Mouse (Mus musculus): ENCODE measurements at regions not wholly inside any gene's neighbourhood (a gene's known extent, or its start where the extent isn't known, plus 50 kb on each side); places are given as distances from the start of the nearest gene placed in this dataset.
"Not testable (repeated sequence)": the region's sequence is repeated elsewhere in the genome, so short reads cannot be mapped to it uniquely, and the experiment has no call there.

GRCm38 (mm10) chr13:58663316-58663715 is 52.6 kb upstream of the Slc28a3 start:
- no peak for DNase-seq (ENCODE audit: low spot score)

DNA sequence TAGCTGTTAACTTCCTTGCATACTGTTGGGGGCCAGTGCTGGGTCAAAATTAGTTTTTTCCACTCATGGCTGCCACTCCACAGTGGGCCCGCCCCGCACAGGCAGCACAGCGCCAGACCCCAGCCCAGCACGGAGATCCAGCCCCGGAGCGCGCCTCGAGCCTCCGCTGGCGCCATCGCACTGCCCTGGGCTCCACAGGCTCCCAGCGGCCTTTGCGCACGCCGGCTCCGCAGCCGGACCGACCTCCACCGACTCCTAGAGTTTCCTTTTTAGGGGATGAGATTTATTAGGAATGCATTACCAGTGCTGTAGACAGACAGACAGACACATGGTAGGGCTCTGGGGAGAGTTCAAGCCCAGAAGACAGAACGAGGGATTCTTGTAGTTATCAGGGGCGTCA is 58.0 kb upstream of the Slc28a3 start:
- no peak for DNase-seq (ENCODE audit: low spot score)

- no peak for DNase-seq (ENCODE audit: low spot score)
These were observed 59.5 kb upstream of the Slc28a3 start for GRCm38 (mm10) chr13:58670206-58670605.

DNA sequence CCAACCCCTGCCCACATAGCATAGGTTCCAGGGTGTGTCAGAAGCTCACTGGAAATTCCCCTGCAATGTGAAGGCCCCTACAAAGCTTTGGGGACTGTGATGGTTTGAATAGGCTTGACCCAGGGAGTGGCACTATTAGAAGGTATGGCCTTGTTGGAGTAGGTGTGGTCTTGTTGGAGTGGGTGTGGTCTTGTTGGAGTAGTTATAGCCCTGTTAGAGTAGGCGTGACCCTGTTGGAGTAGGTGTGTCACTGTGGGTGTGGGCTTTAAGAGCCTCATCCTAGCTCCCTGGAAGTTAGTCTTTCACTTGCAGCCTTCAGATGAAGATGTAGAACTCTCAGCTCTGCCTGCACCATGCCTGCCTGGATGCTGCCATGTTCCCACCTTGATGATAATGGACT is 64.9 kb upstream of the Slc28a3 start:
- not testable (repeated sequence) for DNase-seq (ENCODE audit: low spot score)

DNA sequence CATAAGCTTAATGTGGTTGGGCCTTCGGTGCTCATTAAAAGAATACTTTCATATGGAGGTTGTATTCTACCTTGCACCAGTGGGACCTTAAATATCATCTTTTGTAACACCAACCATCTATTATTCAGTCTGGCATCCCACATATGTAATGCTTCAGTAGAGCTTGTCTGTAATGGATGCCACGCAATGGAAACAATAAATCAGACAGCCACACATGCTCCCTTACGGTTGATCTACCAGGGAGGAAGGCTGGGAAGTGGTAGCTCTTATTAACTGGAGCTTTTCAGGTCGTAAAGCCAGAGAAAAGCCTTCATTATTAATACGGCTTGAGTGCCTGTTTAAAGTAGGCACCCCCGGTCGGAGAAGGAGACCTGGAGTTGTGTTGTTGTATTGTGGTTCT is 66.8 kb upstream of the Slc28a3 start:
- DNase-seq (ENCODE audit: low spot score) = no peak

GRCm38 (mm10) chr13:58679663-58680062 is 69.0 kb upstream of the Slc28a3 start:
- no peak for DNase-seq (ENCODE audit: low spot score)

DNA sequence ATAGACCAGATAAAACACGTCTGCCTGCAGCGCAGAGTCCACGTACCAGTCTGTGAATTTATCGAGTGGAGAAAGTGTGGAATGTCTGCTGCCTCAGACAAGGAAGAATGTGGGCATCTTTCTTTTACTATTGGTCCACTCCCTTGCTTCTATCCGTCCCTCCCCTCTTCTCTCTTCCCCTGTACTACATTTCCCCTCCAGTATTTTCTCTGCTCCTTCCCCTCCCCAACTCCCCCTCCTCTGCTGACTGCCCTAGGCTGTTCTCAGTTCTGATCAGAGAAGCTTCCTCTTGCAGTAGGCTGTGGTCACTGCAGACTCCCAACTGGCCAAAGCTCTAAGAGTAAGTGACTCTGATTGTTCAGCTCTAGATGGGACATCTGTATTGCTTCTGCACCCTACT is 76.1 kb upstream of the Slc28a3 start:
- DNase-seq (ENCODE audit: low spot score) = no peak

DNA sequence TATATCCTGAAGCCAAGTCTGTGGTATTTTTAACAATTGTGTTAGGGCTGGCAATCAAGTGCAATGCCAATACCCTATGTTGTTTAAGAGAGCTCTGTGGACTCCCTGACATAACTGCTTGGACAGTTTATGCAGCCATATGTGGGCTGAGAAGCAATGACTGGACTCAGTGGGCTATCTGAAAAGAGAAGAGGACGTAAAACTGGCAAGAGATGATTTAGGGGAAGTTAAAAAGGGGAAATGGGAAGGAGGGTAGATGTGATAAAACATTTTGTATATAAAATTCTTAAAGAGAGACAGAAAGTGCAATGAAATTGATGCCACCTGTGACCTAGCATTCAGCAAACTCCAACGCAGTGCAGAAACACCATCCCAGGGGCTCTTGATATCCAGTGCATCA is 76.9 kb upstream of the Slc28a3 start:
- no peak for DNase-seq (ENCODE audit: low spot score)

DNA sequence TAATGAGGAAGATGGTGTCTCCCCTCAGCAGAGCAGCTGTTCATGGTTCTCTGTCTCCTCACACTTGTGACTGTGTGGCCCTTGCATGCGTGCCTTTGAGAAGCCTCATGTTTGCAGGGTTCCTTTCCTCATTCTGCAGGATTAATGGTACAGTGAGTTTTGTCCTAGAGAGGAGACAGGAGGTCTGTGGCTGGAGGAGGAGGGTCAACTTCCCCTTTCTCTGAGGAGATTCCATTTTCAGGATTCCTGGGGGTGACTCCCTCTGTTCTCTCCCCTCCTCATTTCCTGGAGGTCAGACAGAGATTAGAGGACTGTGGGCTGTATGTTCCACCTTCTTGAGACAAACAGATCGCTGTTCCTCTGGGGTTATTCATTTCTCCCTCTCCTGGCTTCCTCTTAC is 77.6 kb upstream of the Slc28a3 start:
- DNase-seq (ENCODE audit: low spot score) = no peak

DNA sequence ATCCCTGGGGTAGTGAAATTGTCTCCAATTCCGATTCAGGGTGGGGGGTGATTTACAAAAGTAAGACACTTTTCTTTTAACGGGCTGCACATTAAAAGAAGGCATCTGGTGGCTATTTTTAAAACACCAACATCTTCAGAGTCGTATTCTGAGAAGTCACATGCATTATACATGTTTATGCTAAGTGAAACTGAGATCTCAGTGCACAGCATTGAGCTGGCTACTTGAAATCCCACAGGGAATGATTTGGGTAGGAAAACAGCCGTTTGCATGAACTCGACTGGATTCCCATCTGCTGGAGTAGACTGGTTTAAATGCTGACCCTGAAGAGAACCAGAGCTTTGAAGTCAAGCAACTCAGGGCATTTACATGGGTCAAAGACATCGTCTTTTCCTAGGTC is 84.0 kb upstream of the Slc28a3 start:
- no peak for DNase-seq (ENCODE audit: low spot score)

DNA sequence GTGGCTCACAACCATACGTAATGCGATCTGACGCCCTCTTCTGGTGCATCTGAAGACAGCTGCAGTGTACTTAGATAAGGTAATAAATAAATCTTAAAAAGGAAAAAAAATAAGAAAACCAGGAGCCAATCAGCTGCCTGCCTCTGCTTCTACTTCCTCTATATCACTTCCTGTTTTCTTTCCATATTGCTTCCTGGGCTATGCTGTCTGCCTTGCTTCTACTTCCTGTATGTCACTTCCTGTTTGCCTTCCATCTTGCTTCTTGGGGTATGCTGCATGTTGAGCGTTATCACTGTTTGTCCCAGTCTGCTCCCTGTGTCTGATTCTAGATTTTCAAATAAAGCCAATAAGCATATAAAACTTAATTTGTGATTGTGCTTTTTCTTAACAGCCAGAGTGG is 85.3 kb upstream of the Slc28a3 start:
- no peak for DNase-seq (ENCODE audit: low spot score)

DNA sequence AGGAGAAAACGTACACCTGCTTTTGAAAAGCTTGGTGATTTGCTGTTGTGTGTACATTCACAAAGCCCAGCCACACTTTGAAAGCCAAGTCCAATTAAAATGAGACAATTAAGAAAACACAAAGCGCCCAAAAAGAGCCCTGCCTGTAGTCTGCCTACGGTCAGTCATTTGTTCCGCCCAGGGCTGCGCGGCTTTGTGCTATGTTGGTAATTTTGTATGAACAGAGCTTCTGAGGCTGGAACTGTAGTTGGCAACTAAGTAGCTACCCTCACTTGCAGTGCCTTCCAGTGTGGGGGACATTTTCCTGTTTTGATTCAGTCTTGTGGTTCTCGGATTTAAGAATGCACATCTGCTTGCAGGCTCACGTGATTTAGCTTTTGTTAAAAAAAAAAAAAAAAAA is 89.3 kb upstream of the Slc28a3 start:
- DNase-seq (ENCODE audit: low spot score) = peak; percentile 21

GRCm38 (mm10) chr13:58704141-58704540 is 93.5 kb upstream of the Slc28a3 start:
- DNase-seq (ENCODE audit: low spot score) = no peak

DNA sequence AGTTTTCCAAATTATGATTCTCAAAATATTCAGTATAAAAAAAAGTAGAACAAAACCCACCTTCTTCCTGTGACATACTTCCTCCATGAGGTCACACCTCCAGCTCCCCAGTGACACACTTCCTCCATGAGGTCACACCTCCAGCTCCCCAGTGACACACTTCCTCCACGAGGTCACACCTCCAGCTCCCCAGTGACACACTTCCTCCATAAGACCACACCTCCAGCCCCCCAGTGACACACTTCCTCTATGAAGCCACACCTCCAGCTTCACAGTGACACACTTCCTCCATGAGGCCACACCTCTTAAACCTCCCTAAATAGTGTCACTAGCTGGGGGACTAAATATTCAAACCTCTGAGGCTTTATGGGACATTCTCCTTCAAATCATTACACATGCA is 89.8 kb upstream of the Ntrk2 start:
- DNase-seq (ENCODE audit: low spot score) = no peak

- no peak for DNase-seq (ENCODE audit: low spot score)
These were observed 75.8 kb upstream of the Ntrk2 start for GRCm38 (mm10) chr13:58730500-58731105.

DNA sequence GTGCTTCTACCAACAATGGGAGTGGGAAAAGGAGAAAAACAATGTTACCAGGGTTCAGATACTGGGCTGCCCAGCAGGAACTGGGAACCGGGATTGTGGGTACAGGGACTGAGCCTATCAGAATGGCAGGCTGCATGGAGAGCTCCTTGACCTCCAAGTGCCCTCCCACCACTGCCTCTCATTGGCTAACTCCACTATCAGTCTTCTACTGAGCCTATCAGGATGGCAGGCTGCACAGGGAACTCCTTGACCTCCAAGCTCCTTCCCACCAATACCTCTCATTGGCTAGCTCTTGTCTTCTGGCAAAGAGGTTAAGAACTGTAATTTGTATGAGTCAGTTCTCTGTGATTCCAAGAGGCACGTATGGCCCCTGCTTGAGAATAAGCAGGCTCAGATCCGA is 73.6 kb upstream of the Ntrk2 start:
- DNase-seq (ENCODE audit: low spot score) = peak; percentile 83

- DNase-seq (ENCODE audit: low spot score) = no peak
These were observed 72.8 kb upstream of the Ntrk2 start for GRCm38 (mm10) chr13:58733615-58734014.

GRCm38 (mm10) chr13:58735577-58735976 is 70.8 kb upstream of the Ntrk2 start:
- no peak for DNase-seq (ENCODE audit: low spot score)

DNA sequence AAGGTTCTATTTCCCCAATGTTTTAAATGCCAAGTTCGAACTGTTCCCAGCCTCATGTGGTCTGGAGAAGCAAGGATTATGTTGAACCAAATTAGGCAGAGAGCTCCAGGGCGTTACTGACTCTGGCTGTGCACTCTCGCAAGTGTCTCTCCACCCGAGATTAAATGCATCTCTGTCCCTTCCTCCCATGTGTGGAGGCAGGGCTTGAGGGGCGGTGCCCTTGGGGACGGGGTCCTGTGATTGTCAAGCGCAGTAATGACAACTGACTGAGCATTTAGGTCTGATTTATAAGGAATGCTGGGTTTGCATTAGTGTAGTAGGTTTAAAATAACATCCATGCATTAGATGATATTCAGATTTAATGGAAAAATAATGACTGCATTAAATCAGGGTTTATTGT is 65.6 kb upstream of the Ntrk2 start:
- DNase-seq (ENCODE audit: low spot score) = no peak

DNA sequence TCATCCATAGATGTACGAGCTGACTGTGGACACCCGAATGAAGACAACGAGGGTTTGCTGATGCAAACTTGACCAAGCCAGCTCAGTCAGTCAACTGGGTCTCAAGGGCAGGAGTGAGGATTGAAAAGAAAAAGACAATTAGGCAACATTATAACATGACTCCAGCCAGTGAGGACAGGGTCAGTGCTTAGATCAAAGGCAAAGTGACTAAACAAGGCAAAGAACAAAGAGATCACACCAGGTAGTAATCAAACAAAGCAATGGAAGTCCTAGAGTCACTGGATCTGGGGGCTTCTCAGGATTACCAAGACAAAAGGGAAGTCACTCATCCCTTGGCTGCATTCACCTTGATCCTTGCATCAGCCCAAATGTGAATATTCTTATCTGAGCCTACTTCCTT is 60.3 kb upstream of the Ntrk2 start:
- no peak for DNase-seq (ENCODE audit: low spot score)

- no peak for DNase-seq (ENCODE audit: low spot score)
These were observed 58.7 kb upstream of the Ntrk2 start for GRCm38 (mm10) chr13:58747685-58748084.

DNA sequence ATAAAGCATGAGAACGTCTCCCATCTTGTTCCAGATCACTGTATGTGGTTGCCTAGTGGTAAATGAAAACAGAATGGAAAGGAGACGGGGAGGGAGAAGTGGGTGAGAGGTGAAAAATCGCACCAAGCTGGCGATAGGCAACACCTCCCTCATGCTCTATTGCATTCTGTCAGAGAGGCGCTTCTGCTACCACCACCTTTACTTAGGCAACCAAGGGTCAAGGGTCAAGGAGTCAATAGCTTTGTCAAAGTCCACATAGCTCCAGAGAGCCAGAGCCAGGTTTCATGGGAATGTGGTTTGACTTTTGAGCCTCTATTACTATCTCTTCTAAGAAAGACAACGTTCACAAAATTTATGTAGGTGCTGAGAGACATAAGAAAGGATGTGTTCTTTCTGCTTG is 50.2 kb upstream of the Ntrk2 start:
- DNase-seq (ENCODE audit: low spot score) = no peak

Measured in testis, postnatal 14 days (tissue).